10 mouse cellular contexts compared by ENCODE assay signal in genomic region chr4:125124424-125125209, GRCm38 (mm10). TPM values are rescaled to one million over a fixed set of nuclear protein-coding genes. Genes with fewer than 3 reads are reported as not detected.
A peak's percentile ranks its signal among the peaks of the same experiment; 100 is the strongest.
DNase-seq lines count a peak whose midpoint lies in the region; ATAC-seq and TF ChIP-seq lines count a peak whose summit lies in the region.
"Had no signal": no experiment of that assay in that cellular context is flagged by ENCODE, and none has a peak within 500 bp of the region (broad histone marks: within the 10 kb centered on the region; RNA-seq: fewer than 3 reads in every experiment).

No protein-coding gene starts in this region.

- peaks cover 9% of the 10 kb centered on the region for H3K36me3 ChIP-seq in ES-Bruce4 (ENCODE audit: control insufficient read depth, insufficient read depth, low read length, poor library complexity, severe bottlenecking)
- peaks cover 2% of the 10 kb centered on the region for H3K36me3 ChIP-seq in lung, embryonic 16.5 days (ENCODE audit: control insufficient read depth, insufficient read depth, low read length)
- H3K36me3 ChIP-seq: embryonic facial prominence, embryonic 12.5 days; neural tube, embryonic 13.5 days had no signal

- intact Hi-C loops in heart, postnatal 10 days (cut with DNase I): no loop called here

- TF ChIP-seq EP300 in ES-Bruce4 (IDR thresholded peaks at IDR 0.05; ENCODE audit: insufficient read depth, low read depth, low read length): peak; percentile 63; the same call in 1 of the 2 replicates

- no peak overlapping the region for H3K4me2 ChIP-seq in lung, embryonic 16.5 days (ENCODE audit: low read depth, low read length)
- H3K4me2 ChIP-seq: embryonic facial prominence, embryonic 12.5 days; neural tube, embryonic 13.5 days had no signal

- no peaks in the 10 kb centered on the region for H3K9me3 ChIP-seq in ES-Bruce4 (replicated peaks; ENCODE audit: control insufficient read depth, insufficient read depth, low read length, poor library complexity, severe bottlenecking)
- H3K9me3 ChIP-seq in lung, embryonic 16.5 days (ENCODE audit: control insufficient read depth, low read length): no peaks in the 10 kb centered on the region
- H3K9me3 ChIP-seq: embryonic facial prominence, embryonic 12.5 days; neural tube, embryonic 13.5 days had no signal

- H3K4me1 ChIP-seq in ES-Bruce4 (ENCODE audit: control insufficient read depth, insufficient read depth, low read length): peaks cover 16% of the 10 kb centered on the region
- peaks cover 24% of the 10 kb centered on the region for H3K4me1 ChIP-seq in lung, embryonic 16.5 days (replicated peaks; ENCODE audit: control insufficient read depth, insufficient read depth, low read length)

- 0 out of 2 replicates have a peak overlapping the region, but pooled peaks have one; percentile 30 for H3K9ac ChIP-seq in ES-Bruce4 (ENCODE audit: low read depth, poor library complexity, severe bottlenecking)
- 0 out of 2 replicates have a peak overlapping the region, but pooled peaks have one; percentile 24 for H3K9ac ChIP-seq in lung, embryonic 16.5 days (ENCODE audit: low read length)
- H3K9ac ChIP-seq: embryonic facial prominence, embryonic 12.5 days; neural tube, embryonic 13.5 days had no signal

- no peak for TF ChIP-seq POLR2A in ES-Bruce4 (IDR thresholded peaks at IDR 0.05; ENCODE audit: insufficient read depth, low read length)

- peak; percentile 75 for DNase-seq in 3T3-L1 (ENCODE audit: low read depth, low spot score)
- DNase-seq in heart, postnatal 10 days: peak; percentile 48 to 53
- DNase-seq in thymus, postnatal 0 days (ENCODE audit: low spot score): peak; percentile 71
- no peak for DNase-seq in layer of hippocampus, adult 9-11 months
- no peak for DNase-seq in frontal cortex, postnatal 14 days (ENCODE audit: low spot score in 2 of 2)
- DNase-seq in right cerebral cortex, adult 2 months (ENCODE audit: low spot score in 2 of 2): no peak

- TF ChIP-seq CTCF in ES-Bruce4 (IDR thresholded peaks at IDR 0.05; ENCODE audit: low read depth, low read length): no peak

- no peak for ATAC-seq in lung, embryonic 16.5 days (ENCODE audit: low read depth)

- WGBS in lung, embryonic 16.5 days: 40% methylated on average over 7 of the region's 7 CpGs

- H3K4me3 ChIP-seq in ES-Bruce4 (ENCODE audit: low read depth, low read length): no peak overlapping the region
- H3K4me3 ChIP-seq in lung, embryonic 16.5 days (ENCODE audit: low read length): no peak overlapping the region
- H3K4me3 ChIP-seq: embryonic facial prominence, embryonic 12.5 days; neural tube, embryonic 13.5 days had no signal

- peak overlapping the region; percentile 80 for H3K27ac ChIP-seq in ES-Bruce4 (ENCODE audit: insufficient read depth, low read length)
- no peak overlapping the region for H3K27ac ChIP-seq in lung, embryonic 16.5 days (ENCODE audit: low read length)
- H3K27ac ChIP-seq: embryonic facial prominence, embryonic 12.5 days; neural tube, embryonic 13.5 days had no signal

- no peaks in the 10 kb centered on the region for H3K27me3 ChIP-seq in ES-Bruce4 (ENCODE audit: control insufficient read depth, insufficient read depth, low read length, poor library complexity, severe bottlenecking)
- H3K27me3 ChIP-seq in lung, embryonic 16.5 days (ENCODE audit: control insufficient read depth, insufficient read depth, low read depth, low read length): peaks cover 2% of the 10 kb centered on the region; the same call in 1 of the 2 replicates

RNA-seq across cellular contexts. Expression of gene Zc3h12a, which starts 3.0 kb away (rescaled TPM):
- polyA plus RNA-seq in ES-Bruce4 (2011; ENCODE audit: insufficient read depth, insufficient read length, low read depth, missing spikeins): 3.6 and 4.7 TPM in 2 replicates
- total RNA-seq in heart, postnatal 10 days (2021): 1 to 10 TPM; 1.8 to 3.1 TPM
- 0.55 and 0.58 TPM in 2 replicates for polyA plus RNA-seq in lung, embryonic 16.5 days (2015; fragmentation: Nextera tagmentation; extraction: Ambion mirVana)
- polyA plus RNA-seq in thymus, postnatal 0 days (2015; fragmentation: Nextera tagmentation; extraction: Ambion mirVana): 3.0 and 3.5 TPM in 2 replicates

RNA-seq across cellular contexts. Expression of gene Meaf6, which starts 39.7 kb away (rescaled TPM):
- 35.2 and 39.6 TPM in 2 replicates for polyA plus RNA-seq in ES-Bruce4 (2011; ENCODE audit: insufficient read depth, insufficient read length, low read depth, missing spikeins)
- total RNA-seq in heart, postnatal 10 days (2021): 10 to 100 TPM; 27.7 to 31.4 TPM
- polyA plus RNA-seq in lung, embryonic 16.5 days (2015; fragmentation: Nextera tagmentation; extraction: Ambion mirVana): 48.9 and 49.7 TPM in 2 replicates
- polyA plus RNA-seq in thymus, postnatal 0 days (2015; fragmentation: Nextera tagmentation; extraction: Ambion mirVana): 48.4 and 57.8 TPM in 2 replicates

RNA-seq across cellular contexts. Expression of gene Snip1, which starts 58.1 kb away (rescaled TPM):
- 20.0 and 23.8 TPM in 2 replicates for polyA plus RNA-seq in ES-Bruce4 (2011; ENCODE audit: insufficient read depth, insufficient read length, low read depth, missing spikeins)
- total RNA-seq in heart, postnatal 10 days (2021): 10 to 100 TPM; 10.8 to 11.6 TPM
- 24.1 and 28.8 TPM in 2 replicates for polyA plus RNA-seq in lung, embryonic 16.5 days (2015; fragmentation: Nextera tagmentation; extraction: Ambion mirVana)
- polyA plus RNA-seq in thymus, postnatal 0 days (2015; fragmentation: Nextera tagmentation; extraction: Ambion mirVana): 37.3 and 38.2 TPM in 2 replicates

RNA-seq across cellular contexts. Expression of gene Dnali1, which starts 59.1 kb away (rescaled TPM):
- not detected in 2 replicates for polyA plus RNA-seq in ES-Bruce4 (2011; ENCODE audit: insufficient read depth, insufficient read length, low read depth, missing spikeins)
- total RNA-seq in heart, postnatal 10 days (2021): not detected
- polyA plus RNA-seq in lung, embryonic 16.5 days (2015; fragmentation: Nextera tagmentation; extraction: Ambion mirVana): 4.6 and 6.6 TPM in 2 replicates
- 0.22 and 0.30 TPM in 2 replicates for polyA plus RNA-seq in thymus, postnatal 0 days (2015; fragmentation: Nextera tagmentation; extraction: Ambion mirVana)

Comparison
In these comparisons a context has a peak if more than half of its experiments do, and no peak if none do; other contexts are left out.
1. DNase-seq: peak in 3T3-L1 (single experiment), heart, postnatal 10 days (2 of 2) and thymus, postnatal 0 days (single experiment); none in layer of hippocampus, adult 9-11 months (single experiment), frontal cortex, postnatal 14 days (0 of 2) and right cerebral cortex, adult 2 months (0 of 2).